Mouse (Mus musculus): ENCODE measurements around the gene Pde4c.

GRCm38 (mm10) chr8:70680039-70680438 lies 43.5 kb upstream of the Pde4c start:
- TF ChIP-seq CTCF (IDR thresholded peaks at IDR 0.05; ENCODE audit: borderline replicate concordance, control insufficient read depth, extremely low read depth, insufficient read depth, low read length, poor library complexity) (no peak), POLR2A (IDR thresholded peaks at IDR 0.05; ENCODE audit: control insufficient read depth, extremely low read depth, insufficient read depth, low read length, poor library complexity) (no peak)
